Mouse (Mus musculus) inflammation-experienced regulatory T-cells, adult 6 months (primary cell): ENCODE data around the gene Tmem74b. TPM values are rescaled to one million over a fixed set of nuclear protein-coding genes. Genes with fewer than 3 reads are reported as not detected.

Source experiments
- ATAC-seq: one replicate; pipeline ENCODE4 v1.8.0; 2017
- polyA plus RNA-seq, 3 experiments: library from polyadenylated mRNA; unstranded; fragments of 100-300 nt; shearing (Covaris generic); gene quantifications; one replicate each; pipeline ENCODE4 v1.2.1; 2017

The Tmem74b gene
- not detected for polyA plus RNA-seq

GRCm38 (mm10) chr2:151701231-151702145 lies at the start of gene Tmem74b:
Gene Tmem74b (plus strand): TSS chr2:151702008.
- no peak for ATAC-seq

- no peak for ATAC-seq
Measured at GRCm38 (mm10) chr2:151652053-151652452, 49.8 kb upstream of the Tmem74b start.

DNA sequence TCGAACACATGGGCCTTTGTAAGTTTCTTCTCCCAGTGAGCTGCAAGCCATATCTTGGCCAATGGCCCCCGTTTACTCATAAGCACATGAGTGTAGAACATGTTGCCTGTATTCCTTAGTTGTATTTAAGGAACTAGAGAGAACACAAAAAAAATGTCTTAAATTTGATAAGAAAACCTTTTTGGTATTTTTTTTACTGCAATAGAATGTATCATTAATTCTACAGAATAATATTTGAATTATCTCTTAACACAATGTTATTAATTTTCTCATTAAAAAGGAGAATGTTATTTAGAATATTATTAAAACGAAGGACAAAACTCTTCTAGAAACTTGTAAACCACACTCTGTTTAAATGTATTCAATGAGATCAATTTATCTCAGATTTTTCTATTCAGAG lies 33.4 kb upstream of the Tmem74b start, which contains the start of gene Rad21l:
Gene Rad21l, minus strand, starts transcription at position 101 of the 400 bp plus-strand sequence.
- no peak for ATAC-seq

DNA sequence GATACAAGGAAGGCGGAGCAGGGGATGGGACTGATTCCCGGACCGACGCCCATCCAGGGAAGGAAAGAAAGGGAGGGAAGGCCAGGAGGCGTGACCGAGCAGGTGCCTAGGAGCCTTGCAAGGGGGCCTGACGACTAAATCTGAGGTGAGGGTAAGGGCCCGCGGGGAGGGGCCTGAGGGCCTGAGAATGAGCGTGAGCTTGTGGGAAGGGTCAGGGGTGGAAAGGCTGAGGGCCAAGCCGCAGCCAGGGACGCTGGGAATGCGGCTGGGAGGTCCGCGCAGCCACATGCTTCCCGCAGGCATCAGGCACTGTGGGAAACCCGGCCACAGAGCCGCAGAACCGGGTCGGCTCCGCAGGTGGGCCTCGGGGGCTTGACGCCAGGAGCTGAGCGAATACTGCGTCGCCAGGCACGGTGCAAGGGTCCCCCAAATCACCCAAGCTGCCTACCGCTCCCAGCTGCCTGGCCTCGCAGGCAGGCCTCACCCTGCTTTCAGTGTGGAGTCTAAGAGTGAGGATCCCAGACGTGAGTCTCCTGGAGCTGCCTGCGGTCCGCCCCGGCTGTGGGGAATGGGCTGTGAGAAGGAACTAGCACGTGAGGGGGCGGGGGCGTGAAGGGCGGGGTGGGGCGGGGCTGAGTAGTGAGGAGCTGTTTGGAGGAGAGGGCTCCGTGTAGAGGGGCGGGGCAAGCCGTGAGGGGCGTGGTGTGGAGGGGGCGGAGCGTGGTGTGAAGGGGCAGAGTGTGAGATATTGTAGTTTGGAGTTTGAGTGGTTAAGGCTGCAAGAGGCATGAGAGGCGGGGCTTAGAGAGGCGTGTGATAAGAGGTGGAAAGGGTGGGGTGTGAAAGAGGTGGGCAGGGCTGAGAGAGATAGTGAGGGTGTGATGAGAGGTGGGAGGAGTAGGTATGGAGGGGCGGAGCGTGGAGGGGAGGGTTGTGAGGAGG lies 31.5 kb upstream of the Tmem74b start:
- ATAC-seq = no peak

DNA sequence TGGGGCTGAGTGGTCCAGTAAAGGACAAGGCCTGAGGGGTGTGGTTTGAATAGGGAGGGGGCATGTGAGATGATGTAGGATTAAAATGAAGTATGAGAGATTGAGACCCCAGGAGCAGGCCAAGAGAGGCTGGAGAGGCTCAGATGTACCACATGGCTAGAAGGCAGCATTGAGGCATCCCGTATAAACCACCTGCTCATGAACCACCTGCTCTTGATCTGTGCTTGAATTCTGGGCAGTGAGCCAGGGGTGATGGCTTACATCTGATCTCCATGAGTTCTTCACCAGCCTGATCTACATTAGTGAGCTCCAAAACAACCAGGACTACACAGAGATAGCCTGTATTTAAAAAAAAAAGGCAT lies 30.9 kb upstream of the Tmem74b start:
- ATAC-seq = no peak

GRCm38 (mm10) chr2:151676234-151676633 lies 25.6 kb upstream of the Tmem74b start:
- ATAC-seq = no peak

GRCm38 (mm10) chr2:151682357-151682756 lies 19.5 kb upstream of the Tmem74b start:
- ATAC-seq = peak; percentile 48

DNA sequence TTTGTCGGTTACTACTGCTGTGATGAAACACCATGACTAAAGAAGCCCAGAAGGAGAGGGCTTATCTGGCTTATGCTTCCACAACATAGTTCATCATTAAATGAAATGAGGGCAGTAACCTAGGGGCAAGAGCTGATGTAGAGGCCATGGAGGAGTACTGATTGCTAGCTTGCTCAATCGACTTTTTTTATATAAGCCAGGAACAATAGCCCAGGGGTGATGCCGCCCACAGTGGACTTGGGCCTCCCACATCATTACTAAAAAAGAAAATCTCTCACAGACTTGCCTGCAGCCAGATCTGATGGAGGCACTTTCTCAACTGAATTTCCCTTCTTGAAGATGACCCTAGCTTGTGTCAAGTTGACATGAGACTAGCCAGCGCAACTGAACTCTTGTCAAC lies 18.8 kb upstream of the Tmem74b start:
- no peak for ATAC-seq

DNA sequence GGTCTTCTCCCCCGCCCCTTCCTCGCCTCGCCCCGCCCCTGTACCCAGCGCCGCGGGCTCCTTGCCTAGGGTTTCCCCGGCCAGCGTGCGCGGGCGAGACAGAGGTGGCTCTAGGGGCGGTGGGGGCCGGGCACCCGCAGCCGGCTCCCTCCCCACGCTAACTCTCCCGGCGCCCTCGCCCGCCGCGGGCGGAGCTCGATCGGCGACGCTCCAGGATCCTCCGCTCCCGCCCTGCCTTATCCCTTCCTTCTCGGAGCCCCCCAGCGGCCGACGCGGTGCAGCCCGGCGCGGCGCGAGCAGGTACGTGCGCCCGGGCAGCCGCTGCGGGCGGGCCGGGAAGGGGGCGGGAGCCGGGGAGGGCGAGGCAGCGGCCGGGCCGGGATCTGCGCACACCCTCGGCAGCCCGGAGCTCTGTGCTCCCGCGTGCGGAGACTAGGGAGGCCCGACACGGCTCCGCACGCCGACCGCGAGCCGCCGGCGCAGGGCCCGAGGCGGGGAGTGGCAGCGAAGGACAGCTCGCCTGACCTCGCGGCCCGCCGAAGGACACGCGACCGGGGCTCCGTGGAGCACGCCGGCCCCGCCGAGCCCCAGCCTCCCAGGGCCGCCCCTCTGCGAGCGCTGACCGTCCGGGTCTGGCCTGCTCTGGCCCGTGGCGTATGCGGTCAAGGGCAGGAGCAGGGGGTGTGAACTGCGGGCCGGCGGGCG lies 490 bp downstream of the Tmem74b start:
- ATAC-seq = peak; percentile 41

- no peak for ATAC-seq
Measured at GRCm38 (mm10) chr2:151702851-151703190, 1.0 kb downstream of the Tmem74b start.

DNA sequence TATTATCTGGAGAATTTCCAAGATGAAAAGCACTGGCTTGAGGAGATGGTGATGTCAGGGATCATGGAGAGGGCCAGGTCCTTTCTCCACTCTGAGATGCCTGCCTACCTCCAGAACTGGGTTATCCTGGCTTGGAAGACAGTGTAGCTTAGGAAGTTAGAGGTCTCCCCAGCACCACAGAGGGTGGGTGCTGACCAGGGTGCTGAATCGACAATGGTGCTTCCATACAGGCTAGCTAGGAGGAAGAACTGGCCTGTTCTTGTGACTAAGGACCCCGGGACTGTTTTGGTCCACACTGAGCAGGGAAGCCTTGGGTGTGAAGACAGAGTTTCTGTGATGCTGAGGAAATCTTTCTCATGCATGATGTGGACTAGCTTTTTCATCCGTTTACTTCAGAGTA lies 10.8 kb downstream of the Tmem74b start:
- no peak for ATAC-seq

DNA sequence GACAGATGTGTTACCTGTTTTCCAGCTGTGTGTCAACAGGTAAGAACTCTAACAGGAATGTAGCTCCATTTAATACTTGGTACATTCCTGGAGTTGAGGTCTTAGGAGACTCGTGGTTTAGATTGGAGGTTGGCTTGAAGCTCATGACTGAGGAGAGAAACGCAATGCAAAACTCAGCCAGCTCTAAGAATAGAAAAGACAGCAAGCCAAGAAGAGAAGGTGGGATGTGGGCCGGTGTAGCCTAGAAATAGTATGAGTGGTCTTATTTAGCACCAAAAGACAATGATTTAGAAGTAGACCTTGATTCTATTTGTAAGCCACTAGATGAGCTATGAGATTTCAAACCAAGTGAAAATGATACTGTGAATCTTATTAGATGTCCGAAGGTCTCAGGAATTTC lies 13.7 kb downstream of the Tmem74b start:
- no peak for ATAC-seq

DNA sequence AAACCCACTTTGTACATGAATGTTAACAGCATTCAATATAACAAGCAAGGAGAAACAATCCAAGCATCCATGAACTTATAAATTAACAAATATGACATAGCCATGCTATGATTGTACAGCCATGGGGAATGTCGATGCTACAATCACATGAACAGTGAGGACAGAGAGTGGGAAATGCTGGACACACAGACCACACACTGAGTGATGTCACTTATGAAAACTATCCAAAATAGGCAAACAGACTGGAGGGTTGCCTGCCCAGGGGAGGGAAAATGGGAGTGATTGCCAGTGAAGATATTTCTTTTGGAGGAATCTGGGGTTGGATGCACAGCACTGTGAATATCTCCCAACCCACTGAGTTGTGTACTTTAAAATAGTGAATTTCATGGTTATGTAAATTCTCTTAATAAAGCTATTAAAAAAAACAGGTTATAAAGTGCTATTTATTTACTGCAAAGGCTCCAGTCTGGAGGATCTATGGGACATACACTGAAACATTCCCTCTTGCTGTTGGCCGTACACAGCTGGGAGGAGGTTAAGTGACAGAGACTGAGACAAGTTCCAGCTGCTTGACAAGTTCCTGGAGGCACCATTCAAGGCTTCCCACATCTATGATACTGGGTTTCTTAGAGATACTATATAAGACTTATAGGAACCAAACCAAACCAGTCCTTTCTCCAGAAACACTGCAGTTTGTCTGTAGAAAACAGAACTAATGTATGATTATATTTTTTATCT lies 14.7 kb downstream of the Tmem74b start:
- ATAC-seq = no peak

GRCm38 (mm10) chr2:151724094-151724493 lies 22.3 kb downstream of the Tmem74b start:
- no peak for ATAC-seq

GRCm38 (mm10) chr2:151733151-151733865 lies 31.5 kb downstream of the Tmem74b start:
- ATAC-seq = no peak

DNA sequence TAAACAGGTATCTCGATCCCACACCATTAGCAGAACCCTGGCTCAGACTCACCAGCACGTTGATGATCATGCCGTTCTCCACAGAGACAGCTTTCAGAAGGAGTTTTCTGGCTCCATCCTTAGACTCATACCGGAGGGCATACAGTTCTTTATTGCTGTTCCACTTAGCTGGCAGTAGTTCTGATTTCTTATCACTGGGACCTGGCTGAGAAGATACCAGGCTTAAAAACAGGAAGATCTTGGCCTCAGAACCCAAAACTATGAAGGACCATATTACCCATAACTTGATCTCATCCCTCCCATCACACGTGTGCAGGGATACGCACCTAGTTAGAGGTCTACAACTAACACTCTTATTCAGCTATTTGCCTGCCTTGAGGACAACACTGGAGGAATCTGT lies 33.6 kb downstream of the Tmem74b start:
- ATAC-seq = no peak

DNA sequence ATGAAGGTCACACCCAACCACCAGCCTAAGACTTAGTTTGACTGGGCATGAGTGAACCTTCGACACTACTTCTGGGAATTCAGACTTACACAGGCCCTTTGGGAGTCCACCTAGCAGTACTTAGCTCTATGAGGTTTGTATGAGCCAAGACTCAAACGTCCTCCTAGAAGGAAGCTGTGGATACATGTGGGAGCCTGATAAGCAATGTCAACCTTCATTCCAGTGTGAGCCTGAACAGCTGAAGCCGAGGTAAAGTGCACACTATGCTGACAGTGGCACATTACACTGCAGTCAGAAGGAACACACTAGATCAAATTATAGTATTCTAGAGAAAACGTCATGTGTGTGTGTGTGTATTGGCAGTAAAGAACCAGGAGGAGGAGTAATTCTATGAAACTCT lies 36.7 kb downstream of the Tmem74b start:
- ATAC-seq = no peak

GRCm38 (mm10) chr2:151739081-151739480 lies 37.3 kb downstream of the Tmem74b start:
- ATAC-seq = no peak

- no peak for ATAC-seq
Measured at GRCm38 (mm10) chr2:151739505-151739904, 37.7 kb downstream of the Tmem74b start.

DNA sequence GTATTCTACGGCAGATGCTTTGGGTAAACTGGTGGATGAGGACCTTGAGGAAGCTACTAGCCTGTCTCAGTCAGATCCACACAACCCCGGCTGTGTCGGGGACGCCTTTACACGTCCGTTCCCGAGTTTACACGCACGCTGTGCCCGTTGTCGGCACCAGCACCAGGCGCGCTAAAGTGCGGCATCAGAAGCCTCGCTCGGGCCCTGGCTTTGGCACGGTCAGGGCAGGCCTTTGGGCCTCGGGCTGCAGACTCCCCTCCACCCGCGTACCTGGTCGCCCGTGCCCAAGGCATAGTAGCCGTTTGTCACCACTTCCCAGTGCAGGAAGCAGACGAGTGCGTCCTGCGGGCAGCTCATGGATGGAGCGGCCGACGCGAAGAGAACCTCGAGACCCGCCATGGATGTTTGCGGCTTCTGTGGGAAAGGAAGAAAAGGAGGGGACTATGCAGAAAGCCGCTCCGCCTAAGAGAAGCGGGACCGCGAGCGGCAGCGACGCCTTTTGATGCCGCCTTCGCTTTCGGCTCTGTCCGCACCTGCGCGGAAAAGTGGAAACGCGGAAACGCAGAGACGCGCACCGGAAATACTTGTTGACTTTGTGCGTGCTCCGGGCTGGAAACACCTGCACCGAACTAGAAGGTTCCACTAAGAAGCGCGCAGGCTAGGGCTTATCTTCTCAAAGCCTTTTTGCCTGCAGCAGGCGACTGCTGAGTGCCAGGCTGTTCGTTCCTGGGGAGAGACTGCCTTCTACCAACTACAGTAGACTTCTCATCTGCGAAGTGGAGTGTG lies 39.1 kb downstream of the Tmem74b start:
- ATAC-seq = peak; percentile 92

- ATAC-seq = no peak
Measured at GRCm38 (mm10) chr2:151742084-151742483, 40.3 kb downstream of the Tmem74b start.
